Mouse (Mus musculus) heart, embryonic 14.5 days (tissue): Measurements from ENCODE around the gene Sept5. TPM values are rescaled to one million over a fixed set of nuclear protein-coding genes. Genes with fewer than 3 reads are reported as not detected.

Experiments used
- ATAC-seq: fragments of 200-750 bp; cut with Nextera tagmentation; 2 replicates; pipeline ENCODE4 v1.8.0; 2017; ENCODE audit warnings: low read depth, moderate TSS enrichment; ENCODE audit not compliant: insufficient number of reproducible peaks, insufficient read depth, low FRiP score
- H3K27ac ChIP-seq, 2 experiments: fragments of 200-500 bp in 1 of 2; fragments of 300-500 bp in 1 of 2; sonication (generic) in 1 of 2; replicated peaks in 1 of 2; 2 replicates each; pipeline ENCODE4 v1.5.1; 2012 to 2014; ENCODE audit warnings: low read depth in 2 of 2, low read length in 2 of 2, control low read depth in 1 of 2, mild to moderate bottlenecking in 1 of 2, mixed read lengths in 1 of 2; ENCODE audit not compliant: control insufficient read depth in 1 of 2, insufficient read depth in 1 of 2
- H3K27me3 ChIP-seq: fragments of 300-500 bp; sonication (generic); 2 replicates; pipeline ENCODE4 v1.6.1; 2014; ENCODE audit warnings: mild to moderate bottlenecking, low read length, control low read depth; ENCODE audit not compliant: control insufficient read depth, insufficient read depth
- H3K36me3 ChIP-seq: fragments of 300-500 bp; sonication (generic); 2 replicates; pipeline ENCODE4 v1.6.1; 2014; ENCODE audit warnings: mild to moderate bottlenecking, control low read depth, low read length, mixed read lengths; ENCODE audit not compliant: control insufficient read depth, insufficient read depth
- H3K4me1 ChIP-seq, 2 experiments: fragments of 200-500 bp in 1 of 2; fragments of 300-500 bp in 1 of 2; sonication (generic) in 1 of 2; 2 replicates each; pipeline ENCODE4 v1.6.1; 2012 to 2014; ENCODE audit warnings: low read length in 2 of 2, control low read depth in 1 of 2, mixed read lengths in 1 of 2; ENCODE audit not compliant: control insufficient read depth in 2 of 2, insufficient read depth in 2 of 2
- H3K4me2 ChIP-seq: fragments of 300-500 bp; sonication (generic); 2 replicates; pipeline ENCODE4 v1.6.1; 2014; ENCODE audit warnings: mild to moderate bottlenecking, low read length
- H3K4me3 ChIP-seq, 2 experiments: fragments of 200-500 bp in 1 of 2; fragments of 300-500 bp in 1 of 2; sonication (generic) in 1 of 2; 2 replicates each; pipeline ENCODE4 v1.5.1; 2012 to 2014; ENCODE audit warnings: low read length in 2 of 2, mild to moderate bottlenecking in 2 of 2, control low read depth in 1 of 2, low read depth in 1 of 2, moderate library complexity in 1 of 2; ENCODE audit not compliant: control insufficient read depth in 1 of 2, insufficient read depth in 1 of 2
- H3K9ac ChIP-seq: fragments of 300-500 bp; sonication (generic); 2 replicates; pipeline ENCODE4 v1.6.1; 2014; ENCODE audit warnings: mild to moderate bottlenecking, low read length
- H3K9me3 ChIP-seq: fragments of 300-500 bp; sonication (generic); 2 replicates; pipeline ENCODE4 v1.6.1; 2016; ENCODE audit warnings: low read length, control low read depth; ENCODE audit not compliant: control insufficient read depth
- WGBS: fragments of 180-500 bp; shearing (Covaris S2); extraction: QIAGEN DNeasy Blood & Tissue Kit; methylation state at CpG from one replicate; pipeline ENCODE4 v1.1.7; 2014; 5-methylcytosine and 5-hydroxymethylcytosine counted together
- polyA plus RNA-seq: library from polyadenylated mRNA; unstranded; fragments of >200 nt; fragmentation: Nextera tagmentation; extraction: Ambion mirVana; gene quantifications from 2 replicates; pipeline ENCODE4 v1.2.1, GENCODE M21; 2014

The Sept5 gene
- polyA plus RNA-seq, 1 experiment from 2014 or later = 7.3 TPM

- peaks cover 15 to 46% of the 10 kb centered on the region in 2 experiments; a peak in 3 of 4 replicates for H3K4me1 ChIP-seq
- WGBS = 3% methylated on average over 80 of the region's 83 CpGs
- no peak for ATAC-seq
- peak overlapping the region; percentile 38 for H3K9ac ChIP-seq
- H3K36me3 ChIP-seq = no peaks in the 10 kb centered on the region
- H3K27ac ChIP-seq = no peak overlapping the region
- no peaks in the 10 kb centered on the region for H3K9me3 ChIP-seq
- H3K27me3 ChIP-seq = peaks cover 100% of the 10 kb centered on the region
- peak overlapping the region; percentile 76 for H3K4me2 ChIP-seq
- peak overlapping the region; percentile 25 to 44 for H3K4me3 ChIP-seq
These were observed 43.5 kb downstream of the Sept5 start for GRCm38 (mm10) chr16:18586076-18586905.

- Histone ChIP-seq H3K36me3 (no peaks in the 10 kb centered on the region), H3K4me3 (peak overlapping the region in 1 of 2 experiments; percentile 44; a peak in 2 of 4 replicates), H3K9me3 (no peaks in the 10 kb centered on the region), H3K9ac (0 out of 2 replicates have a peak overlapping the region, but pooled peaks have one; percentile 12), H3K27ac (no peak overlapping the region), H3K27me3 (peaks cover 100% of the 10 kb centered on the region), H3K4me2 (peak overlapping the region; percentile 76; the same call in 1 of the 2 replicates), H3K4me1 (peaks cover 12 to 44% of the 10 kb centered on the region in 2 experiments; a peak in 3 of 4 replicates)
- no peak for ATAC-seq
- WGBS = 17% methylated on average over 10 of the region's 10 CpGs
These were observed 44.1 kb downstream of the Sept5 start for GRCm38 (mm10) chr16:18585676-18586075.

- no peaks in the 10 kb centered on the region for H3K9me3 ChIP-seq
- 39% methylated on average over 10 of the region's 10 CpGs for WGBS
- H3K36me3 ChIP-seq = no peaks in the 10 kb centered on the region
- ATAC-seq = no peak
- no peak overlapping the region for H3K9ac ChIP-seq
- H3K4me1 ChIP-seq = peaks cover 7 to 38% of the 10 kb centered on the region in 2 experiments; a peak in 3 of 4 replicates
- peaks cover 100% of the 10 kb centered on the region for H3K27me3 ChIP-seq
- H3K27ac ChIP-seq = no peak overlapping the region
- no peak overlapping the region for H3K4me3 ChIP-seq
- H3K4me2 ChIP-seq = no peak overlapping the region
These were observed 44.7 kb downstream of the Sept5 start for GRCm38 (mm10) chr16:18584901-18585510.

GRCm38 (mm10) chr16:18583673-18584357 is 45.9 kb downstream of the Sept5 start:
- Histone ChIP-seq H3K9ac (no peak overlapping the region), H3K4me1 (peaks cover 7 to 34% of the 10 kb centered on the region in 2 experiments; a peak in 3 of 4 replicates), H3K27me3 (peaks cover 98% of the 10 kb centered on the region), H3K4me2 (no peak overlapping the region), H3K9me3 (no peaks in the 10 kb centered on the region), H3K4me3 (no peak overlapping the region), H3K36me3 (no peaks in the 10 kb centered on the region), H3K27ac (no peak overlapping the region)
- 49% methylated on average over 10 of the region's 10 CpGs for WGBS
- no peak for ATAC-seq

GRCm38 (mm10) chr16:18583169-18583568 is 46.6 kb downstream of the Sept5 start:
- ATAC-seq = no peak
- H3K9ac ChIP-seq = no peak overlapping the region
- no peak overlapping the region for H3K27ac ChIP-seq
- H3K4me1 ChIP-seq = peaks cover 7 to 32% of the 10 kb centered on the region in 2 experiments; a peak in 3 of 4 replicates
- no peak overlapping the region for H3K4me3 ChIP-seq
- H3K27me3 ChIP-seq = peaks cover 97% of the 10 kb centered on the region
- WGBS = 35% methylated on average over 10 of the region's 10 CpGs
- H3K36me3 ChIP-seq = no peaks in the 10 kb centered on the region
- no peak overlapping the region for H3K4me2 ChIP-seq
- no peaks in the 10 kb centered on the region for H3K9me3 ChIP-seq

GRCm38 (mm10) chr16:18582426-18583148 is 47.2 kb downstream of the Sept5 start:
- Histone ChIP-seq H3K4me3 (peak overlapping the region; percentile 33 to 45), H3K4me2 (peak overlapping the region; percentile 68), H3K9ac (no peak overlapping the region), H3K9me3 (no peaks in the 10 kb centered on the region), H3K27ac (no peak overlapping the region), H3K27me3 (peaks cover 97% of the 10 kb centered on the region), H3K4me1 (peaks cover 7 to 26% of the 10 kb centered on the region in 2 experiments; a peak in 3 of 4 replicates), H3K36me3 (no peaks in the 10 kb centered on the region)
- no peak for ATAC-seq
- WGBS = 3% methylated on average over 66 of the region's 67 CpGs
